Mouse (Mus musculus) frontal cortex, postnatal 14 days (tissue): ENCODE measurements around the gene Ap2b1.
"Not testable (repeated sequence)": the region's sequence is repeated elsewhere in the genome, so short reads cannot be mapped to it uniquely, and the experiment has no call there.

Experiments used
- DNase-seq, 2 experiments: peaks; one replicate each; pipeline ENCODE4 v3.0.0; 2022; ENCODE audit warnings: low spot score in 2 of 2

The Ap2b1 gene

DNA sequence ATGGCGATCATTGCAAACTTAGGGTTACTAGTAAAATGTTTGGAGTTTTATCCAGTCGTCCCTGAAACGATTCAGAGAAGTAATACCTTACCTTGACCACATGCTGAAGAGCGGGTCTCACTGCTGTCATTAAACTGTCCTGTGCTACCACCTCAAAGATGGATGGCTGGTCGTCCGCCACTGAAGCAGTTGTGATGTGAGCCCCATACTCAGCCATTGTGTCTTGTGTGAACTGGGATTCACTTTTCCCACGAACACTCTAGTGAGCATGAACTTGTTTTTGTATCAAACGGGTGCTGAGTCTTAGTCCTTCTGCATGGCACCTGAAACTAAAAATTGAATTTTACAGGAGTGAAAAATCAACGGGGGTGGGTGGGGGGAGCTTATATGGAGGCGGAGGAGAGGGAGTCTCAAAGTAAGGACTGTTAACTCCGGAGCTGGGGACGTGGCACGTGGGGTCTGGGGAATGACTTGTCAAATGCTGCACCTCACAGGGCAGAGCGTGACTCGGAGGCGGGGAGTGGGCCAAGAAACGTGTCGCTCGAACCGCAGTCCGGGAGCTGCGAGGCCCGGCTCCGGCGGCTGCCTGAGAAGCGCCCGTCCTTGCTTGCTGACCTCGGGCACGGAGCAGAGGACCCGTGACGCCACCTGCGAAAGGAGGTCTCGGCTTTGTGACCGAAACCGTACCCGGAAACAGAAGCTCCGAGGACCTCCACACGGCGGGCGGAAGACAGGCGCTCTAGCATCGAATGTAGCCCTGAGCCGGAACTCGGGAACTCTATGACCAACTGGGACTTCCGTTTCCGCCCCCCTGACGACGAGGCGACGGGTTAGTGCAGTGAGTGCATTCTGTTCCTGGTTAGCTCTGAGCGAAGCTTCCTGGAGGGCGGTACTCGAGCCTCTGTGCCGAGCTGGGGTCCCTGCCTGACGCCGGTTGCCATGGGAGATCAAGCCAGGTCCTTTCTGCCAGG is at the start of gene Ap2b1:
Gene Ap2b1, plus strand, starts transcription at position 800 of the 971 bp plus-strand sequence.
- DNase-seq = peak; percentile 90 to 91

DNA sequence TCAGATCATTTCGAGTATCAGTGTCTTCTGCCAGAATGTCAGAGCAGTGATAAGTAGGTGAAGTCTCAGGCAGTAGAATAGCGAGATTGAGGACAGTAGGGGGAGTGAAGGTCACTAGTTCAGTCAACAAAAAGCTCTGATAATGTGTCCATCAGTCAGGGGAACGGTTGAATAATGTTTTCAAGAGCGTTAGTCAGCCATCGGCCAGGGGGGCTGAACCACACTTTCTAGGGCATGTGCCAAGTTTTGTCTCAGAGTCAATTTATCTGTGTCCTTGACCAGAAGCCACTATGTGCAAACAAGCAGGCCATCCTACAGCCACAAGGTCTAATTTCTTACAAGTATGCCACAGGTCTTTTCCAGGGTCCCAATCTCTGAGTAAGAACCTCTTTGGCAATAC is 41.6 kb upstream of the Ap2b1 start:
- not testable (repeated sequence) for DNase-seq

DNA sequence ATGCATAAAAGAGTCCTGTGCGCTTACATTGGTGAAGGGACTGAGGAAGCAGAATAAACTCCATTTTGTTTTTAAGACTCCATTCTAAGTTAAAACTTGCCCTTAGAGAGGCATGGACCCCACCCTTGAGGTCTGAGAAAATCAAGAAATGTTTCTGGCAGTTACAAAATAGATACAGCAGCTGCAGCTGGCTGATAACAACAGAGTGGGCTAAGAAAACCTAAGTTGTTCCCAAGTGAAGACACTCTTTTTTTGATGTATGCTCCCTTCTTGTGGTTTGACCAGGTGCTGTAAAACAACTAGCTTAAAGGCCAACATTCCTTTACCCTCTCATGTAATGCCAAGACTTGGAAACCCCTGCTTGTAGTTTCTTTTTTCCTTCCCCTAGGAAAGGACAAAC is 36.2 kb upstream of the Ap2b1 start:
- no peak for DNase-seq

DNA sequence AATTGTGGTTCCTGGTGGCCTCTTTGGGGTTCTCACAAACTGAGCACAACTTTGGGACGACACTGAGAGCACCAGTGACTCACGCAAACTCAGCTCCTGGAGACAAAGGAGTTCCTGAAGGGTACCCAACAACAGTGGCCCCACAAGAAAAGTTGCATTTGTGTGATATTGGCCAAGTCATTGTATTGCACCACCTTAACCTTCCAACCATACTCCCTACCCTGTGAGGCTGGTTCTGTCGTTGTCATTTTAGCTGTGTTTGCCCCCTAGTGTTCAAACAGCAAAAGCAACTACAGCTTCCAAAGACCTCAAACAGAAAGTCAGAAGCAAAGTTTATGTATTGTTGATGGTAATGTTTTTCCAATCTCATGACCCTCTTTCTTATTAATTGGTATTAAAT is 35.7 kb upstream of the Ap2b1 start:
- no peak for DNase-seq

DNA sequence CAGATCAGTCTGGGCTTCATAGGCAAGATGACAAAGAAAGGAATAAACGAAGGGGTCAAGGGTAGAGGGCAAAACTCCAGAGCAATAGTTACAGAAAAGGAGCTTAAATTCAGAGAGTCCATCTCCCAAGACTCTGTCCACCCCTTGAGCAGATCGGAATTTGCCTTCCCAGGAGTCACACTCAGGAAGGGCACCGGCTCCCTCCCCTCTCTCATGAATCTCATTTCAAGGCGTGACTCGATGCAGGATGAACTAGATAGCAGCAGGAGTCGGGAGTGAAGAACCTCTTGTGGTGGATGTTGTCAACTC is 28.0 kb upstream of the Ap2b1 start:
- no peak for DNase-seq

DNA sequence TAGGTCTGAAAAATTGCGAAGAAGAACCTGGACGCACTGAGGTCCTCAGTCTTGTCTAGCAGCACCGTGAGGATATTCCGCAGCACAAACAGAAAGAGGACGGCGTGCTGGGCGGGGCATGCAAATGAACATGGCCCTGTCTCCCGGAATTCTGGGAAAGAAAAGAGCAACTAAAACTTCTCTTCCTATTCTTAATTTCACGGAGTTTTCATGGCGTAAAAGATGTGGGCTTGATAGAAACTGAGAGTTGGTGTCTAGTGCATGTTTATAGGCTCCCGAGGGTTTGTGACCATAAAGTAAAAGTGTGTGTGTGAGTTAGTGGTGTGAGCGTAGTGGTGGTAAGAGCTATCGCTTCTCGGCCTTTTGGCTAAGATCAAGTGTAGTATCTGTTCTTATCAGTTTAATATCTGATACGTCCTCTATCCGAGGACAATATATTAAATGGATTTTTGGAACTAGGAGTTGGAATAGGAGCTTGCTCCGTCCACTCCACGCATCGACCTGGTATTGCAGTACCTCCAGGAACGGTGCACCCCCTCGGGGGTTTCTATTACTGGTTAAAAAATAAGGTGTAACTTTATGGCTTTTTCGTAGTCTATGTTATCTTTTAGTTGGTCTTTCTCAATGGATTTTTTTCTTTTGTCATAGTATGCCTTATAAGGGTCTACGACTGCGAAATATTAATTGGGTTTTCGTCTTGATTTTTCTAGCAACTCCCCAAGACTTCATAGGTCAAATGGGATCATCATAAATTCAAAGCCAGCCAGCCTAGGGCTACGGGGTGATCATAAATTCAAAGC is 27.5 kb upstream of the Ap2b1 start:
- DNase-seq = peak; percentile 71 to 76

DNA sequence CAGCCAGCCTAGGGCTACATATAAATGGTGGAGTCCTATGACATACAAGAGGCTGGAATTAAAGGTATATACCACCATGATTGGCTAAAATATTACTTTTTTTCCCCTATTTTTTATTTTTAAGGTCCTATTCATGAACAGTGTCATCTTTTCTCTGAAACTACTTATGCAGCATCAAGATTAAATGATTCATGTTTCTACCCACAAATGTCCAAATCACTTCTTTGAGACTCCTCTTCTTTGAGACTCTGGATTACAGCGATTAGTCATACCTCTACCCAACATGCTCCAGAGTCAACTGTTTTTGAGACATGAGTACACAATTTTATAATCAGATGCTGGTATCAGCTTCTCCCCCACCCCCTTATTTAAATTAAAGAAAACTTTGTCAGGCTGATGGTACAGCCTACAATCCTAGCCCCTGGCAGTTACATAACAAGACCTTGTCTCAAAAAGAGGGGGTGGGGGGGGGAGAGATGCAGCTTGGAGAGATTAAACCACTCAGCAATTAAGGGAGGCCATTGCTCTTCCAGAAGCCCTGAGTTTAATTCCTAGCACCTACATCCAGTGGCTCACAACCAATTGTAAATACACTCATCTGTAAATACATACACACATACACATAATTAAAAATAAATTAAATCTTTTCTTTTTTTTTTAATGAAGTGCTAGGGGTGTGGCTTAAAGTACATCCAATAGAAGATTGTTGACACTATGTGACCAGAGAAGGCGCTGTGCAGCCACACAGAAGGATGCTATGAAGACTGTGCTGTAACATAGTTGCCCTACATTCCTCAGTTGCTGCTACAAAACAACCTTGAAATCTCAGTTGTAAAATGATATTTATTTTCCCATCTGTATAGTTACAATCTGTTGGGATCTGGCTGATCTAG is 26.6 kb upstream of the Ap2b1 start:
- no peak for DNase-seq

DNA sequence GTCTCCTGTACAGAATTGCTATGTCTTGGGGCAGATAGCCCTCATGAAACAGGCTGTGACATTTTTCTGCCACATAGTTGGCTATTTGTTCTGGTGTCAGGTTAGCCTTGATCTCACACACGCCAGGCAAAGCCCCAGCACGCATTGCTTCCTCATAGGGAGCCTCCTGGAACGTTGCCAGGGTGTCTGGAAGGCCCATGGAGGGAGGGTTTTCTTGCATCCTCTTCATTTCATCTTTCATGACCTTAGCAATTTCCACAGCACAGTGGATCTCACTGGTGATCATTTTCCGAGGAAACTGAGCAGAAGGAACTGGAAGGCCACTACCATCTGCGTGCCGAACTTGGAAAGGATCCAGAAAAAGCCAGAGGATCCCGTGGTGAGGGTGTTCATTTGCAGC is 22.6 kb upstream of the Ap2b1 start:
- DNase-seq = no peak

DNA sequence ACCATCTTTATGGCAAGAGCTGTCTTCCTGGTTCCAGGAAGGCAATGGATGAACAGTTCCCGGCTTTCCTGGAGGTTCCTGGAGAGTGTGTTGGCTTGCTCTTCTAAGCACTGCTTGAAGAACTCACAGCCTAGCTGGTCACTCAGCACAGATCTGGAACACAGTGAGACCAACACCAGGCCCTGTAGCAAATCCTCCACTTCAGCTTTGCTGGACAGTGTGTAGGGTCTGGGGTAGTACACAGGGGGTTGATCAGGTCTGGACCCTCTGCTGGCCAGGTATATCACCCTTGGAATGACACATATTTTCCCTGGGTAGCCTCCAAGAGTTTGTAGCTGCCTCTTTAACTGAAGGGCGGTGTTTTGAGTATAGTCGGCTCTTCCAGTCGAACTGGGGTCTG is 19.8 kb upstream of the Ap2b1 start:
- no peak for DNase-seq

DNA sequence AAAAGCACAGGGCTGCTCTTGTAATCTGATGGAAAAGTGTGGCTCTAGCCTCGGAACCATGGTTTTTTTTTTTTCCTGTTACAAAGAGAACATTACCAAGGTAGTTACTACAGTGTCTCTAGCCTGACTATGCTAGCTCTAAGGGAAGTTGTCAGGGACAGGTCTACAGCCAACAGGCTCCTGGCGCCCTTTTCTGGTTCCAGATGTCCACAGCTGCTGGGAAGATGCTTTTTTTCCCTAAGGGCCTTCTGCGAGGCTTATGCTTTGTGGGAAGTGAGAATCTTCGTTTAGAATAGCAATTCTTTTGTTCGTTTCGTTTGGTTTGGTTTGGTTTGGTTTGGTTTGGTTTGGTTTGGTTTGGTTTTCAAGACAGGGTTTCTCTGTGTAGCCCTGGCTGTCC is 19.1 kb upstream of the Ap2b1 start:
- DNase-seq = no peak

DNA sequence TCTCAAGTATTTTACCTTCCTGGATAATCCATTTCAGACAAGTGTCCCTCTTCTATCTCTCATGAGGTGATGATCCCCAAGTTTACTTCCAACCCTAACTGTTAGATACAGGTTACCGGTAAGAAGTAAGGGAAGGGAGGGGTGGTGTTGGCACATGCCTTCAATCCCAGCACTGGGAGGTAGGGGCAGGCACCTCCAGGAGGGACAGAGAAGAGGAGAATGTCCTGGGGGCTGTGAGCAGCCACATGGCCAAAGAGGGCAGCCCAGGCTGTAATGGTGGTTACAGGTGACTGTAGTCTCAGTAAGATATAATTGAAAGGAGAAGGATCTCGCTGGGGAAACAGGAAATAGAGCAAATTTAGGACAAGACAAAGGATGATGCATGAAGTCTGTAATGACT is 16.7 kb upstream of the Ap2b1 start:
- no peak for DNase-seq

DNA sequence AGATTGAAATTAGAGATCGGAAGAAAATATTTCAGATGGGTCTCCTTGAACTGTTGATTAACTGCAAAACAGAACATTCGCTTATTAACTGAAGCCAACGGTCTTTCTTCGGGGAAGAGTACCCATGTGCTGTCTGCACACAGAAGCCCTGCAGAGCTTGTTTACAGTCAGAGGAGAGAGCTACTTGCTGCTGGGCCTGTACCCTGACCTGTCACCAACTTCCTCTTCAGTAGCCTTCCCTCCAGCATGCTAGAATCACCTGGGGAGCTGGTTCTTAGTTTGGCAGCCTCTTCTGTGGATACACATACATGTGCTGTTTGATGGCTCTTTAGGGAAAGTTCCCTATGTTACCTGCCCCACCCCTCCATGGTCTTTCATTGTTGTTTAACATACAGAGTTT is 13.2 kb upstream of the Ap2b1 start:
- DNase-seq = no peak

DNA sequence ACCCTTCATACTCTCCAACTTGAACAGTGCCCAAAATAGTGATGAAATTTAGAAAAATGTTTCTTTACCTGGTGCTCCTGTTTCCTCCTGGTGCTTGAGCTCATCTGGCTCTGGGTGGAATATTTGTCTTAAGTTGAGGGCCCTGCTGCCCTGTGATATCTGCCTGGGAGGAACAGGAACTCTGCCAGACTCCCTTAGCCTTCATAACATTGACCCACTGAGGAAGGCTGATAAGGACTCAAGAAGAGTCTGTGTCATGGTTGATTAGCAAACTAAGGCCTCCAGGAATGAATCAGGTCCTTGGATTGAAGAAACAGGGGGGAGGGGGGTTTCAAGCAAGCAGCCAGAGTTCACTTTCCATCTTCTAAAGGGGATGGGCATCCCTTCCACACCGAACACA is 12.3 kb upstream of the Ap2b1 start, which contains the start of gene Slfn14:
Gene Slfn14, minus strand, starts transcription at position 161 of the 400 bp plus-strand sequence.
- DNase-seq = no peak

DNA sequence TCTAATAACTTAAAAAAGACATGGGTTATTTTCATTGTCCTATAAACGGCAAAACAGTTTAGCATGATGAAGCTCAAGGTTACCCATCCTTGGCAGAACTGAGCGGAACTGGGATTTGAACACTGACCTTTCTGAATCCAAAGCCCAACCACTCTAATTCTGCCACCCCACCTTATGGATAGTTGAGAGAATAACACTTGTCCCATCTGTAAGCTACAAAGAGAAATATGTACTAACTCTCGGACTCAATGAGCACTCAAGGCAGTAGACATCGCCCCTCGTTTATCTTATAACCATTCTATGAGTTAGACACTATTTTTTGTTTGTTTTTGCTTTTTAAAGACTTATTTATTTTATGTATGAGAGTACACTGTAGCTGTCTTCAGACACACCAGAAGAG is 9.8 kb upstream of the Ap2b1 start:
- no peak for DNase-seq

DNA sequence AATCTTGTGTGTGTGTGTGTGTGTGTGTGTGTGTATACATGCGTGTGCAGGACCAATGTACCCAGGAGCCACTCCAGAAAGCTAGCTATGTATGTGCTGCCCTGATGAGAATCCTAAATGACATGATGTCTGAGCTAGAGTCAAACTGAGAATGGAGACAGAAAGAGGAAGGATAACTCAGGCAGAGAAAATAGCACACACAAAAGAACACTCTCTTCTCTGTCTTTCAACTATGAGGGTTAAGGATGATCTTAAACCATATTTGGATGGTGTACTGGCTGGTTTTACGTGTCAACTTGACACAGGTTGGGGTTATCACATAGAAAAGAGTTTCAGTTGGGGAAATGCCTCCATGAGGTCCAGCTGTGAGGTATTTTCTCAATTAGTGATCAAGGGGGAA is 9.2 kb upstream of the Ap2b1 start:
- no peak for DNase-seq

DNA sequence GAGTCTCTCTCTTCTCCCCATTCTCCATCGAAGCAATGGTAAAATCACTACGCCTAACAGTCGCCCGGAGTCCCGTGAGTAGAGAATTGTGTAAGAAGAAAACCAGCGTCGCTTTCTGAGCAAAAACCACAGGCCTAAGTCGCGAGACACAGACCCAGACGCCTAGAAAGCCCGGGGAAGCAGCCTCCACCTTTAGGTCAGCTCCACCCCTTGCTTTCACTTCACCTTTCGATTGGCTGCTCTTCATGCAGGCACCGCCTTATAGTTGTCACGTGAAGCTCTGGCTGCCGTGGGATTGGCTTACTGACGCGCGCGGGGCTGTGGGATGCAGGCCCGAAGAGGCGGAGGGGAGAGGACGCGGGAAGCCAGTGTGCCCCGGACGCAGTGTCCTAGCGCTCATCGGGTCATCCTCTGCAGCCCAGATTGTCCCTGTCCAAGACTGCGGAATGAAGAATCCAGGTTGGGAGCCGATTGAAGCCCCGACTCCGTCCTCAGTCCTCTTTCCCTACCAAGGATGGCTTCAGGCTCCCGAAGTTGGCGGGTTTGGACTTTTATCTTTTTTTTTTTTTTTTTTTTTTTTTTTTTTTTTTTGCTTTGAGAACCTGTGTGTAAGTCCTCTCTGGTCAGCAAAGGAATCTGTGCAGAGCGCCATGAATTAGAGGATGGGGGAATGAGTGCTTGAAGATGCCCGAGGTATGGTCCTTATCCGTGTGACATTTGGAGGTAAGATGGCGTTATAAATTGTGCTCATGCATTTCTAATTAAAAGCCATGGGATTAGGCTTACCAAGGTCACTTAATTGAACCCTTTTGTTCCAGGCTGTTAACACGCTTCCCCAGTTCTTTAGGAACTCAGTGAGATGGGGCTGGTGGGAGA is 7.2 kb upstream of the Ap2b1 start:
- DNase-seq = peak; percentile 90 to 92

DNA sequence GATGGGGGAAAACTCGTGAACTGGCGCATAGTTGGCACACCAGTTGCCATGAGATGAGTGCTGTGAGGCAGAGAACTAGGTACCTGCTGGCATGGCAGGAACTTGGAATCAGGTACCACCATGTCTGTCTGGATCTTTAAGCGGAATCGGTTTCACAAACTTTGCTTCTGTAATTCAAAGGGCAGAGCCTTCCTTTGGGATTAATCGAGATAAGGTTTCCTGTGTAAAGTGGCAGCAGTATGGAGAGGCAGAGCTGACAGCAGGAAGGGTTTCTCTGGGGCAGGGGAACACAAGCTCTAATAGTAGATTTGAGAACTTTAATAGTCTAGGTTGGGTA is 6.6 kb upstream of the Ap2b1 start:
- no peak for DNase-seq

DNA sequence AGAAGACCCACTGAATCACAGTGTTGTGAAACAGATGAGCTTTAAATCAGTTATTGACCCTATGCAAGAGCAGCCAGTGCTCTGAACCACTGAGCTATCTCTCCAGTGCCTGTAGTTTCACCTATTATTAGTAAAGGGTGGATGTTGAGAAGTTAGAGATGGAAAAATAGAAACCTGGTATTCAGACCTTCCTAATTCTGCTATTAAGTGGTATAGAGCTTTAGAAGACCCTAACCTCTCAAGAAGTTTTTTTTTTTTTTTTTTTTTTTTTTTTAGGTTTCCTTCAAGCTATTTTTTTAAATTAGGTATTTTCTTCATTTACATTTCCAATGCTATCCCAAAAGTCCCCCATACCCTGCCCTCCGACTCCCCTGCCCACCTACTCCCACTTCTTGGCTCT is 5.6 kb upstream of the Ap2b1 start:
- no peak for DNase-seq

DNA sequence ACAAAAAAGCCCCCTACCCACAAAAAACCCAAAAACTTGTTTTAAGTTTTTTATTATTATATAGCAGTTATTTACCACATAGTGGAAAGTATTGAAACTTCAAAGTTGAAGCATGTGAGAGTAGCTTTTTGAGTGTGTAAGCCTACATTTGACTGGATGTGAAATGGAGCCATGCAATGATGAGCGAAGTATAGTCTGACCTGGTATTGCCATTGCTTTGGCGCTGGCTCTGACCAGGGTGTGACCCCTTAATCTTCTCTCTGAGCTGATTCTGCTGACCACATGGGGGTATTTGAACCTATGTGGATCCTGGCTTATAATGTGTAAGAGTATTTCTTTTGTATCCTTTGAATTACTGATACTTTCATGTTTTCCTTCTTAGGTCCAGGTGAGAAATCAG is 4.7 kb upstream of the Ap2b1 start:
- no peak for DNase-seq

DNA sequence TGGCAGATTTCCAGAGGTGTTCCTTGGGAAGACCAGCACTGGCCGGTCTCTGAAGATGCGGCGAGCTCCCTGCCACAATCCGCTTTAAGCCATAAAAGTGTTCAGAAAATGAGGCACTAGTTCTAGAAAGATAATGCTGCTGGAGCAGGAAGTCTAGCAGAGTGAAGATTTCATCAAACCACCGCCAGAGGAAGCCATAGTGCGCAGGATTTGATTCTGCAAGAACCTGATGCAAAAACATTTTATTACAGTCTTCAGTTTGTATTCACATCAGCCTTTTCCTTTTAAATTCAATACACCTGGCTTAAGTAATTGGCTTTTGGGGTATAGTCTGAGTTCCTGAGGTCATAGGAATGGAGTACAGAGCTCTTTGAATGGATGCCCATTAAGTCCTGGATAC is 1.0 kb upstream of the Ap2b1 start:
- DNase-seq = no peak

DNA sequence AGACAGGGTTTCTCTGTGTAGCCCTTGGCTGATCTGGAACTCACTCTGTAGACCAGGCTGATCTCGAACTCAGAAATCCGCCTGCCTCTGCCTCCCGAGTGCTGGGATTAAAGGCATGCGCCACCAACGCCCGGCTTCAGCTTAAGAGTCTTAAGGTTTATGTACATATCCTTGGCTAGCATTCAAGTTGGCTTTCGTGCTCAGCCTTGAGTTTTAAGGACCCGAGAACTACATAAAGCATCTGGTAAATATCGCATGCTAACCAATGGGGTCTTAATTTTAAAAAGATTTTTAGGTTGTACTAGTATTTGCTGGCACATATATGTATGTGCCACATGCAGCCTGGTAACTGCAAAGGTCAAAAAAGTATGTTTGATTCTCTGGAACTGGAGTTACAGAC is 900 bp downstream of the Ap2b1 start:
- no peak for DNase-seq
